Comparison of ENCODE assay signal across 25 mouse cellular contexts in the genomic region with DNA sequence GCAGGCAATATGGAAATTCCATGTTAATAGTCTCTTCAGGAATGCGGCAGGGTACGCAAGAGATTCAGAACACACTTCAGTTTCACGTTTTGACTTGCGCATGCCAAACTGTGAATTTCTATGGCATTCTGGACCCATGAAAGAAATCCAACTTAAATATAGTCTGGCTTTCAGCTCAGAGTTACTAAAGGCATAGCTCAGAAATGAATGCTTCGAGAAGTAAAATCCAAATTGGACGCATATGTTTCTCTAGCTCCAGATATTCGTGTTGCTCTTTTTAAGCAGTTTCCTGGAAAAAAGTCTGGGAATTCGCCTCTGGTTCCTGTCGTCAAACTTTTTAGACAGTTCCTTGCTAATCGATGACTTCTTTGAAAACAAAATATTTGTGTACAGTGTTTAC.
DNase-seq lines count a peak whose midpoint lies in the region; ATAC-seq and TF ChIP-seq lines count a peak whose summit lies in the region.
"Had no signal": no experiment of that assay in that cellular context is flagged by ENCODE, and none has a peak within 500 bp of the region (broad histone marks: within the 10 kb centered on the region; RNA-seq: fewer than 3 reads in every experiment).

No protein-coding gene starts in this region.

- 0 out of 2 replicates have a peak, but pooled peaks have one; percentile 18 for ATAC-seq in forebrain, postnatal 0 days
- ATAC-seq in forebrain, embryonic 13.5 days = no peak
- ATAC-seq in embryonic facial prominence, embryonic 13.5 days (ENCODE audit: insufficient number of reproducible peaks, insufficient read depth, low FRiP score, low TSS enrichment, low read depth) = no peak
- ATAC-seq in embryonic facial prominence, embryonic 14.5 days (ENCODE audit: low read depth) = no peak; the same call in 1 of the 2 replicates
- ATAC-seq in limb, embryonic 13.5 days (ENCODE audit: low FRiP score, low read depth) = no peak
- no peak for ATAC-seq in monocyte, adult 5-6 weeks (replicated peaks; ENCODE audit: insufficient number of reproducible peaks, low FRiP score, low TSS enrichment, poor library complexity, severe bottlenecking)
- ATAC-seq: activated CD4-positive, CD25-positive, alpha-beta regulatory T cell, adult 4 months; forebrain, embryonic 15.5 days; intestine, postnatal 0 days had no signal

- no peak overlapping the region for H3K27ac ChIP-seq in forebrain, postnatal 0 days (ENCODE audit: low read depth, low read length)
- H3K27ac ChIP-seq in forebrain, embryonic 13.5 days = no peak overlapping the region
- H3K27ac ChIP-seq in embryonic facial prominence, embryonic 13.5 days = peak overlapping the region; percentile 87
- peak overlapping the region; percentile 85 for H3K27ac ChIP-seq in embryonic facial prominence, embryonic 14.5 days (replicated peaks; ENCODE audit: low read depth, low read length)
- H3K27ac ChIP-seq in limb, embryonic 13.5 days = peak overlapping the region; percentile 73
- H3K27ac ChIP-seq: forebrain, embryonic 10.5 days; forebrain, embryonic 15.5 days; heart, adult 2 months; heart, embryonic 10.5 days; heart, embryonic 13.5 days; hindbrain, embryonic 14.5 days had no signal

- no peak for TF ChIP-seq CTCF in forebrain, postnatal 0 days (IDR thresholded peaks at IDR 0.05; ENCODE audit: low read depth)

- H3K4me2 ChIP-seq in forebrain, postnatal 0 days (ENCODE audit: low read depth) = no peak overlapping the region
- H3K4me2 ChIP-seq in forebrain, embryonic 13.5 days = no peak overlapping the region
- H3K4me2 ChIP-seq in embryonic facial prominence, embryonic 13.5 days = no peak overlapping the region
- no peak overlapping the region for H3K4me2 ChIP-seq in embryonic facial prominence, embryonic 14.5 days (ENCODE audit: low read depth, low read length)
- 0 out of 2 replicates have a peak overlapping the region, but pooled peaks have one; percentile 0 for H3K4me2 ChIP-seq in limb, embryonic 13.5 days (replicated peaks)
- H3K4me2 ChIP-seq: forebrain, embryonic 15.5 days; heart, embryonic 13.5 days; hindbrain, embryonic 14.5 days had no signal

- H3K9ac ChIP-seq in forebrain, postnatal 0 days = no peak overlapping the region
- H3K9ac ChIP-seq in forebrain, embryonic 13.5 days = no peak overlapping the region
- no peak overlapping the region for H3K9ac ChIP-seq in embryonic facial prominence, embryonic 13.5 days
- H3K9ac ChIP-seq in embryonic facial prominence, embryonic 14.5 days (ENCODE audit: low read depth, low read length) = no peak overlapping the region
- H3K9ac ChIP-seq in limb, embryonic 13.5 days = no peak overlapping the region
- H3K9ac ChIP-seq: forebrain, embryonic 15.5 days; heart, embryonic 13.5 days; hindbrain, embryonic 14.5 days had no signal

- no peaks in the 10 kb centered on the region for H3K36me3 ChIP-seq in forebrain, postnatal 0 days (ENCODE audit: insufficient read depth)
- no peaks in the 10 kb centered on the region for H3K36me3 ChIP-seq in forebrain, embryonic 13.5 days (ENCODE audit: poor library complexity, severe bottlenecking)
- peaks cover 12% of the 10 kb centered on the region for H3K36me3 ChIP-seq in embryonic facial prominence, embryonic 13.5 days
- peaks cover 13% of the 10 kb centered on the region; the same call in 1 of the 2 replicates for H3K36me3 ChIP-seq in embryonic facial prominence, embryonic 14.5 days (ENCODE audit: control insufficient read depth, insufficient read depth, low read length)
- peaks cover 29% of the 10 kb centered on the region for H3K36me3 ChIP-seq in limb, embryonic 13.5 days
- H3K36me3 ChIP-seq: forebrain, embryonic 10.5 days; forebrain, embryonic 15.5 days had no signal

- H3K4me1 ChIP-seq in forebrain, postnatal 0 days (ENCODE audit: insufficient read depth) = no peaks in the 10 kb centered on the region
- H3K4me1 ChIP-seq in forebrain, embryonic 13.5 days = no peaks in the 10 kb centered on the region
- H3K4me1 ChIP-seq in embryonic facial prominence, embryonic 13.5 days = peaks cover 30% of the 10 kb centered on the region
- H3K4me1 ChIP-seq in embryonic facial prominence, embryonic 14.5 days (ENCODE audit: control insufficient read depth, insufficient read depth, low read length) = peaks cover 24% of the 10 kb centered on the region
- H3K4me1 ChIP-seq in limb, embryonic 13.5 days = peaks cover 46% of the 10 kb centered on the region
- H3K4me1 ChIP-seq: forebrain, embryonic 10.5 days; forebrain, embryonic 15.5 days; heart, embryonic 10.5 days; heart, embryonic 13.5 days had no signal

- peak; percentile 28 for DNase-seq in forebrain, postnatal 0 days
- peak; percentile 78 for DNase-seq in embryonic facial prominence, embryonic 14.5 days (ENCODE audit: low spot score)
- no peak for DNase-seq in ovary, postnatal 14 days (ENCODE audit: low spot score)
- no peak for DNase-seq in cerebellum, postnatal 14 days
- DNase-seq: adrenal gland, adult 8-10 months; adrenal gland, postnatal 25 days; cerebellum, adult 11-12 months; cerebellum, adult 8-10 months; cerebellum, postnatal 10 days; gastrocnemius, postnatal 10 days; gastrocnemius, postnatal 36 days; heart, adult 2 months; heart, postnatal 14 days; heart, postnatal 4 days had no signal

- 73% methylated on average over 10 of the region's 10 CpGs for whole genome bisulfite sequencing in forebrain, postnatal 0 days
- 91% methylated on average over 10 of the region's 10 CpGs for WGBS in forebrain, embryonic 13.5 days
- 42% methylated on average over 10 of the region's 10 CpGs for WGBS in embryonic facial prominence, embryonic 13.5 days
- 57% methylated on average over 10 of the region's 10 CpGs for WGBS in embryonic facial prominence, embryonic 14.5 days
- WGBS in limb, embryonic 13.5 days = 63% methylated on average over 10 of the region's 10 CpGs

- H3K4me3 ChIP-seq in forebrain, postnatal 0 days (ENCODE audit: low read depth, low read length) = no peak overlapping the region
- no peak overlapping the region for H3K4me3 ChIP-seq in forebrain, embryonic 13.5 days
- H3K4me3 ChIP-seq in embryonic facial prominence, embryonic 13.5 days = no peak overlapping the region
- H3K4me3 ChIP-seq in embryonic facial prominence, embryonic 14.5 days (ENCODE audit: low read depth, low read length) = no peak overlapping the region
- no peak overlapping the region for H3K4me3 ChIP-seq in limb, embryonic 13.5 days
- H3K4me3 ChIP-seq: forebrain, embryonic 10.5 days; forebrain, embryonic 15.5 days; heart, adult 2 months; heart, embryonic 10.5 days; heart, embryonic 13.5 days had no signal

- no peaks in the 10 kb centered on the region for H3K27me3 ChIP-seq in forebrain, postnatal 0 days (ENCODE audit: insufficient read depth, low read length)
- no peaks in the 10 kb centered on the region for H3K27me3 ChIP-seq in forebrain, embryonic 13.5 days
- H3K27me3 ChIP-seq in embryonic facial prominence, embryonic 13.5 days = no peaks in the 10 kb centered on the region
- H3K27me3 ChIP-seq in embryonic facial prominence, embryonic 14.5 days (replicated peaks; ENCODE audit: control insufficient read depth, insufficient read depth, low read length) = no peaks in the 10 kb centered on the region
- no peaks in the 10 kb centered on the region for H3K27me3 ChIP-seq in limb, embryonic 13.5 days
- H3K27me3 ChIP-seq: forebrain, embryonic 15.5 days; heart, embryonic 13.5 days had no signal

- no peaks in the 10 kb centered on the region for H3K9me3 ChIP-seq in forebrain, postnatal 0 days (ENCODE audit: low read length)
- H3K9me3 ChIP-seq in forebrain, embryonic 13.5 days (replicated peaks) = no peaks in the 10 kb centered on the region
- no peaks in the 10 kb centered on the region for H3K9me3 ChIP-seq in embryonic facial prominence, embryonic 13.5 days
- H3K9me3 ChIP-seq in embryonic facial prominence, embryonic 14.5 days (ENCODE audit: control insufficient read depth, low read length) = no peaks in the 10 kb centered on the region
- H3K9me3 ChIP-seq in limb, embryonic 13.5 days = no peaks in the 10 kb centered on the region
- H3K9me3 ChIP-seq: forebrain, embryonic 10.5 days; forebrain, embryonic 15.5 days; heart, embryonic 10.5 days; heart, embryonic 13.5 days had no signal

Comparison
In these comparisons a context has a peak if more than half of its experiments do, and no peak if none do; other contexts are left out.
1. DNase-seq: peak in forebrain, postnatal 0 days (single experiment) and embryonic facial prominence, embryonic 14.5 days (single experiment); none in ovary, postnatal 14 days (single experiment) and cerebellum, postnatal 14 days (0 of 2).
2. H3K27ac ChIP-seq: peak in embryonic facial prominence, embryonic 13.5 days (single experiment), embryonic facial prominence, embryonic 14.5 days (single experiment) and limb, embryonic 13.5 days (single experiment); none in forebrain, postnatal 0 days (single experiment) and forebrain, embryonic 13.5 days (single experiment).